In genomic region chr16:25176870-25177269, GRCm38 (mm10) we compare ENCODE assay signal across 14 mouse cellular contexts.
"Had no signal": no experiment of that assay in that cellular context is flagged by ENCODE, and none has a peak within 500 bp of the region (broad histone marks: within the 10 kb centered on the region; RNA-seq: fewer than 3 reads in every experiment).

No protein-coding gene starts in this region.

- DNase-seq: lung, postnatal 10 days; right cerebral cortex, postnatal 14 days; thymus, adult 2 months; thymus, postnatal 25 days; thymus, postnatal 4 days had no signal

- H3K27me3 ChIP-seq: megakaryocyte, embryonic 14.5 days; midbrain, embryonic 13.5 days; midbrain, embryonic 15.5 days; neural tube, embryonic 12.5 days; stomach, embryonic 15.5 days had no signal

- H3K9me3 ChIP-seq: megakaryocyte, embryonic 14.5 days; midbrain, embryonic 13.5 days; midbrain, embryonic 15.5 days; neural tube, embryonic 12.5 days; stomach, embryonic 15.5 days had no signal

- H3K4me3 ChIP-seq: megakaryocyte, embryonic 14.5 days; midbrain, embryonic 13.5 days; midbrain, embryonic 15.5 days; neural tube, embryonic 12.5 days; stomach, embryonic 15.5 days had no signal

- H3K27ac ChIP-seq: liver, embryonic 14.5 days; macrophage; midbrain, embryonic 13.5 days; midbrain, embryonic 15.5 days; neural tube, embryonic 12.5 days; stomach, embryonic 15.5 days; stomach, postnatal 0 days had no signal

- H3K36me3 ChIP-seq: midbrain, embryonic 13.5 days; midbrain, embryonic 15.5 days; neural tube, embryonic 12.5 days; stomach, embryonic 15.5 days had no signal

- ATAC-seq: midbrain, embryonic 13.5 days; midbrain, embryonic 15.5 days had no signal

- H3K4me2 ChIP-seq: midbrain, embryonic 11.5 days; midbrain, embryonic 13.5 days; midbrain, embryonic 15.5 days; neural tube, embryonic 12.5 days; stomach, embryonic 15.5 days had no signal

- H3K4me1 ChIP-seq: megakaryocyte, embryonic 14.5 days; midbrain, embryonic 13.5 days; midbrain, embryonic 15.5 days; neural tube, embryonic 12.5 days; stomach, embryonic 15.5 days had no signal

- H3K9ac ChIP-seq: liver, embryonic 14.5 days; midbrain, embryonic 13.5 days; midbrain, embryonic 15.5 days; neural tube, embryonic 12.5 days; stomach, embryonic 15.5 days had no signal
